Mouse (Mus musculus): Measurements from ENCODE around the gene Igdcc3.

The Igdcc3 gene

GRCm38 (mm10) chr9:65140936-65141305 lies at the start of gene Igdcc3:
TSS of gene Igdcc3 (plus strand) at chr9:65141189.
- in situ Hi-C loops (cut with MboI, MseI): no loop called here

- in situ Hi-C loops (cut with MboI, MseI): no loop called here
These were observed 46.8 kb upstream of the Igdcc3 start for GRCm38 (mm10) chr9:65094237-65094636.

GRCm38 (mm10) chr9:65100991-65101685 lies 39.9 kb upstream of the Igdcc3 start, which contains the start of gene Igdcc4:
TSS of gene Igdcc4 (plus strand) at chr9:65101486.
- in situ Hi-C loops (cut with MboI, MseI): no loop called here

GRCm38 (mm10) chr9:65101686-65102376 lies 39.2 kb upstream of the Igdcc3 start:
- in situ Hi-C loops (cut with MboI, MseI): no loop called here

GRCm38 (mm10) chr9:65102377-65103172 lies 38.4 kb upstream of the Igdcc3 start:
- in situ Hi-C loops (cut with MboI, MseI): no loop called here

GRCm38 (mm10) chr9:65103173-65103752 lies 37.7 kb upstream of the Igdcc3 start:
- in situ Hi-C loops (cut with MboI, MseI): no loop called here

- in situ Hi-C loops (cut with MboI, MseI): no loop called here
These were observed 34.2 kb upstream of the Igdcc3 start for GRCm38 (mm10) chr9:65106821-65107220.

GRCm38 (mm10) chr9:65107893-65108292 lies 33.1 kb upstream of the Igdcc3 start:
- in situ Hi-C loops (cut with MboI, MseI): no loop called here

- in situ Hi-C loops (cut with MboI, MseI): no loop called here
These were observed 31.6 kb upstream of the Igdcc3 start for GRCm38 (mm10) chr9:65109132-65110072.

GRCm38 (mm10) chr9:65111698-65112097 lies 29.3 kb upstream of the Igdcc3 start:
- in situ Hi-C loops (cut with MboI, MseI): no loop called here

GRCm38 (mm10) chr9:65113694-65114093 lies 27.3 kb upstream of the Igdcc3 start:
- in situ Hi-C loops (cut with MboI, MseI): no loop called here

- in situ Hi-C loops (cut with MboI, MseI): no loop called here
These were observed 25.1 kb upstream of the Igdcc3 start for GRCm38 (mm10) chr9:65115891-65116290.

GRCm38 (mm10) chr9:65117516-65117915 lies 23.5 kb upstream of the Igdcc3 start:
- in situ Hi-C loops (cut with MboI, MseI): no loop called here

GRCm38 (mm10) chr9:65120935-65121334 lies 20.1 kb upstream of the Igdcc3 start:
- in situ Hi-C loops (cut with MboI, MseI): no loop called here

GRCm38 (mm10) chr9:65122545-65122944 lies 18.4 kb upstream of the Igdcc3 start:
- in situ Hi-C loops (cut with MboI, MseI): no loop called here

- in situ Hi-C loops (cut with MboI, MseI): no loop called here
These were observed 17.3 kb upstream of the Igdcc3 start for GRCm38 (mm10) chr9:65123552-65124168.

GRCm38 (mm10) chr9:65128123-65128815 lies 12.7 kb upstream of the Igdcc3 start:
- in situ Hi-C loops (cut with MboI, MseI): no loop called here

GRCm38 (mm10) chr9:65131717-65132116 lies 9.3 kb upstream of the Igdcc3 start:
- in situ Hi-C loops (cut with MboI, MseI): loop anchor here (5.0 kb wide), 2 partner anchors 51 to 61 kb away; no protein-coding TSS in a partner anchor

GRCm38 (mm10) chr9:65133739-65134138 lies 7.2 kb upstream of the Igdcc3 start:
- in situ Hi-C loops (cut with MboI, MseI): loop anchor here (5.0 kb wide), 2 partner anchors 49 to 59 kb away; no protein-coding TSS in a partner anchor

- in situ Hi-C loops (cut with MboI, MseI): no loop called here
These were observed 5.9 kb upstream of the Igdcc3 start for GRCm38 (mm10) chr9:65135126-65135525.

Data from T-helper 17 cell (primary cell).